Mouse (Mus musculus) left cerebral cortex, adult 6 months (tissue): ENCODE measurements around the gene Gm42421. TPM values are rescaled to one million over a fixed set of nuclear protein-coding genes. Genes with fewer than 3 reads are reported as not detected.

Source experiments
- long read RNA-seq, 2 experiments: library from polyadenylated mRNA; unstranded; transcript quantifications; one replicate each; pipeline ENCODE4 v2.0.0; 2019 to 2020
- polyA plus RNA-seq: library from polyadenylated mRNA; unstranded; fragments of <200 nt; fragmentation: Nextera tagmentation; gene quantifications from 2 replicates; pipeline ENCODE4 v1.2.3, GENCODE M21; 2021

Gene Gm42421
- not detected in 2 replicates for polyA plus RNA-seq
- long read RNA-seq, experiment 1, partial matches to known transcripts = 0 of 2 reads
- long read RNA-seq, experiment 1, other reads (novel, unspliced or antisense) = 2 of 2 reads
- long read RNA-seq, experiment 2 = 0 reads

DNA sequence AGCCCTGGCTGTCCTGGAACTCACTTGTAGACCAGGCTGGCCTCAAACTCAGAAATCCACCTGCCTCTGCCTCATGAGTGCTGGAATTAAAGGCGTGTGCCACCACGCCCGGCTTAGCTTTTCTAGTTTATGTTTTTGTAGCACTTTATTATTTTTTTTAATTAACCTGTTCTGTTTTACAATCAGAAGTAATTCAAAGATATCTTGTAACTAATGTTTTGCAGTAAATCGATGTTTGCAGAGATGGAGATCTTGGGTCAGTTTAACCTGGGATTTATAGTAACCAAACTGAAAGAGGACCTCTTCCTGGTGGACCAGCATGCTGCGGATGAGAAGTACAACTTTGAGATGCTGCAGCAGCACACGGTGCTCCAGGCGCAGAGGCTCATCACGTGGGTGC is at the start of gene Gm42421:
Gene Gm42421, plus strand, starts transcription at position 301 of the 400 bp plus-strand sequence.

GRCm38 (mm10) chr5:143897635-143898330 is 30.2 kb upstream of the Gm42421 start, which contains the start of gene Ankrd61:
Gene Ankrd61, minus strand, starts transcription at chr5:143897685.

GRCm38 (mm10) chr5:143909417-143910400 is 18.3 kb upstream of the Gm42421 start, which contains the start of the genes Aimp2 and Pms2:
Gene Aimp2, minus strand, starts transcription at chr5:143909847.
Gene Pms2, plus strand, starts transcription at chr5:143909964.

DNA sequence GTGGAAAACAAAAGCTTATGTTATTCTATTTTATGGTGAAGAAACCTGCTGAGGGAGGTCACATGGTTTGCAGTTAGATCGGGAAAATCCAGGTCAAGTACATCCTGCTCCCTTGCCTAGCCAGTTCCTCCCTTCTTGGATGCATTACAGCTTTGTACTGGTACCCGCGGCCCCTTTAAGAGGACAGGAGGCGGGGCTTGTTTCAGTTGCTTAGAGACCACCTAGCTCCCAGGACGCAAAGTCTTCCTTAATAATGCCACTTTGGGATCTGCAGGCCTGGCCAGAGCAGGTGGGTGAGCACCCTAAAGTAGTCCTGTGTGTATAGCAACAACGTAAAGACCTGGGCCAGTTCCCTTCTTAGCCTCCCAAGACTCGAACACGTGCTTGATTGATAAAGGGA is 4.9 kb downstream of the Gm42421 start, which contains the start of gene Rsph10b:
Gene Rsph10b, plus strand, starts transcription at position 205 of the 400 bp plus-strand sequence.

Other genes with a start within 250 kb of the Gm42421 start
- 6.4 and 12.1 TPM in 2 replicates for gene Usp42, start 195.9 kb upstream of the Gm42421 start, polyA plus RNA-seq
- gene Eif2ak1, start 110.4 kb upstream of the Gm42421 start, polyA plus RNA-seq = 22.7 and 29.4 TPM in 2 replicates
- gene Ankrd61, start 30.5 kb upstream of the Gm42421 start, polyA plus RNA-seq = 0.09 TPM in 1 of 2 replicates, not detected in the other
- 40.5 and 44.0 TPM in 2 replicates for gene Aimp2, start 18.3 kb upstream of the Gm42421 start, polyA plus RNA-seq
- 6.6 and 10.7 TPM in 2 replicates for gene Pms2, start 18.2 kb upstream of the Gm42421 start, polyA plus RNA-seq
- 1.3 and 2.0 TPM in 2 replicates for gene Rsph10b, start 4.9 kb downstream of the Gm42421 start, polyA plus RNA-seq
- gene Ccz1, start 86.7 kb downstream of the Gm42421 start, polyA plus RNA-seq = 17.6 and 41.1 TPM in 2 replicates
- gene Ocm, start 98.5 kb downstream of the Gm42421 start, polyA plus RNA-seq = 1.1 and 3.2 TPM in 2 replicates
- 11.6 and 15.5 TPM in 2 replicates for gene Lmtk2, start 172.3 kb downstream of the Gm42421 start, polyA plus RNA-seq